Mouse (Mus musculus) neural tube, embryonic 15.5 days (tissue): ENCODE data around the gene Acot4. TPM values are rescaled to one million over a fixed set of nuclear protein-coding genes. Genes with fewer than 3 reads are reported as not detected.
"Not testable (repeated sequence)": the region's sequence is repeated elsewhere in the genome, so short reads cannot be mapped to it uniquely, and the experiment has no call there.

Source experiments
- ATAC-seq: fragments of 200-750 bp; cut with Nextera tagmentation; 2 replicates; pipeline ENCODE4 v1.8.0; 2017; ENCODE audit warnings: mild to moderate bottlenecking, moderate TSS enrichment, moderate library complexity; ENCODE audit not compliant: low FRiP score
- H3K27ac ChIP-seq: fragments of 300-500 bp; sonication (generic); replicated peaks from 2 replicates; pipeline ENCODE4 v1.5.1; 2015; ENCODE audit warnings: mild to moderate bottlenecking, inconsistent platforms
- H3K27me3 ChIP-seq: fragments of 300-500 bp; sonication (generic); replicated peaks from 2 replicates; pipeline ENCODE4 v1.6.1; 2015; ENCODE audit warnings: inconsistent platforms
- H3K36me3 ChIP-seq: fragments of 300-500 bp; sonication (generic); 2 replicates; pipeline ENCODE4 v1.6.1; 2015; ENCODE audit warnings: inconsistent platforms
- H3K4me1 ChIP-seq: fragments of 300-500 bp; sonication (generic); 2 replicates; pipeline ENCODE4 v1.6.1; 2015; ENCODE audit warnings: inconsistent platforms
- H3K4me2 ChIP-seq: fragments of 300-500 bp; sonication (generic); 2 replicates; pipeline ENCODE4 v1.6.1; 2015; ENCODE audit warnings: inconsistent platforms, mild to moderate bottlenecking, moderate library complexity
- H3K4me3 ChIP-seq: fragments of 300-500 bp; sonication (generic); replicated peaks from 2 replicates; pipeline ENCODE4 v1.5.1; 2015; ENCODE audit warnings: mild to moderate bottlenecking, inconsistent platforms
- H3K9ac ChIP-seq: fragments of 300-500 bp; sonication (generic); replicated peaks from 2 replicates; pipeline ENCODE4 v1.6.1; 2015; ENCODE audit warnings: mild to moderate bottlenecking, inconsistent platforms
- H3K9me3 ChIP-seq: fragments of 300-500 bp; sonication (generic); replicated peaks from 2 replicates; pipeline ENCODE4 v1.6.1; 2016; ENCODE audit warnings: inconsistent platforms
- WGBS: fragments of 180-500 bp; shearing (Covaris S2); methylation state at CpG from one replicate; pipeline ENCODE4 v1.1.7; 2015; ENCODE audit warnings: mixed read lengths; 5-methylcytosine and 5-hydroxymethylcytosine counted together
- polyA plus RNA-seq: library from polyadenylated mRNA; unstranded; fragments of >200 nt; fragmentation: Nextera tagmentation; extraction: Ambion mirVana; gene quantifications from 2 replicates; pipeline ENCODE4 v1.2.1, GENCODE M21; 2015

The Acot4 gene
- polyA plus RNA-seq, 1 experiment from 2014 or later, result 0.55 TPM

DNA sequence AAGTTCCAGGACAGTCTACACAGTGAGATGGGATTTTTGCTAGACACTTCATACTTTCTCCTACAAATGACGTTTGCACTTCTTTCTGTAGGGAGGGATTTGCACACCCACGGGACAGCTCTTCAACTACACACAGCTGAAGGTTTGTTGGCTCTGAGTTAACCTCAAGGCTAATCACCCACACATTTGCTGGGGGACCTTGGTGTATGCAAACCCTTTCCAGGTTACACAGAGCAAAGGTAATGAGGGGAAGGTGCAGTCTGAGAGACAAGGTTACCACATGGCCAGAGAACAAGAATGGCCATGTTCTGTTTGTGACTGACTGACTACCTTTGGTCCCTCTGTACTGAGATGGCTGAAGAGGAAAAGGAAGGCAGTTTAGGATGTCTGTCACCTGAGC is 45.7 kb downstream of the Acot4 start:
- no peak overlapping the region for H3K4me3 ChIP-seq
- H3K9ac ChIP-seq, result no peak overlapping the region
- no peak for ATAC-seq
- H3K4me2 ChIP-seq, result no peak overlapping the region
- H3K27me3 ChIP-seq, result no peaks in the 10 kb centered on the region
- no peak overlapping the region for H3K27ac ChIP-seq
- H3K4me1 ChIP-seq, result no peaks in the 10 kb centered on the region
- 84% methylated on average over 2 of the region's 2 CpGs for WGBS
- no peaks in the 10 kb centered on the region for H3K36me3 ChIP-seq
- H3K9me3 ChIP-seq, result no peaks in the 10 kb centered on the region

DNA sequence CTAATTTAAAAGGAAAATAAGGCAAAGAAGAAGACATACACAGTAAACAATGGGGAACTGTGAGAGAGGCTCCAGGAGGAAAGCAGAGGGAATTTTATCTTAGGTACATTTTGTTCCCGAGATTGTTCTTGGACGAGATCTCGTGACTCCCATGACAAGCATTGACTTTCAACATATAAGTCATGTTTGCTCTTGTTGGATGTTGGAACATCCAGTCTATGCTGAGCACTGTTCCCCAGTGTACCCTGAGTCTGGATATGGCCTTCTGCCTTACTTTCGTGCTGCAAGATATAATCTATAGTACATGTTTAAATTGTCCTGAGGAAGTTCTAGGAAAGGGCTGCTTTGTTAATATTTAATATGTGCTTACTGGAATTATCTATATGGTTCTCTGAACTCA is 46.4 kb downstream of the Acot4 start:
- no peaks in the 10 kb centered on the region for H3K36me3 ChIP-seq
- no peaks in the 10 kb centered on the region for H3K27me3 ChIP-seq
- H3K9me3 ChIP-seq, result peaks cover 7% of the 10 kb centered on the region; the same call in 1 of the 2 replicates
- H3K9ac ChIP-seq, result no peak overlapping the region
- H3K4me3 ChIP-seq, result no peak overlapping the region
- WGBS, result 90% methylated on average over 4 of the region's 4 CpGs
- H3K4me2 ChIP-seq, result no peak overlapping the region
- no peak overlapping the region for H3K27ac ChIP-seq
- no peaks in the 10 kb centered on the region for H3K4me1 ChIP-seq
- no peak for ATAC-seq

DNA sequence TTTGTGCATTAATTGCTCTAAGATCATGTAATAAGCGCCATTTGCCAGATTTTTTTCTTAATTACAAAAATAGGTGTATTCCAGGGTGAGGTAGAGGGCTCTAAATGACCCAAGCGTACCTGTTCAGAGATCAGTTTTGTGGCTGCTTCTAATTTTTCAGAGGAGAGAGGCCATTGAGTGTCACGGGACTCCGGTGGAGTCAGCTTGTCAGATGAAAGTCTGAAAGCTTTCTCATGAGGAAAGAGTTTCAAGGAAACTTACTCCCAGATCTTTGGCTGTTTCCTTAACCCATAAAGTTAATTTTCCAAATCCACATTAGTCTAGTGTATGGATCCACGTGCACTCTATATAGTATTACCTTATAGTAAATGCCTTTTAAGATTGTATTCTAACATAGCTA is 56.5 kb downstream of the Acot4 start:
- H3K9ac ChIP-seq, H3K9me3 ChIP-seq, H3K4me1 ChIP-seq, ATAC-seq, H3K36me3 ChIP-seq, H3K4me2 ChIP-seq, H3K27me3 ChIP-seq, H3K27ac ChIP-seq, H3K4me3 ChIP-seq: not testable (repeated sequence)
- WGBS, result 91% methylated on average over 5 of the region's 5 CpGs

Other genes with a start within 250 kb of the Acot4 start
- 14.9 and 17.4 TPM in 2 replicates for gene Numb, start 116.4 kb upstream of the Acot4 start, polyA plus RNA-seq
- gene Riox1, start 87.8 kb upstream of the Acot4 start, polyA plus RNA-seq, result 11.7 and 11.9 TPM in 2 replicates
- not detected in 2 replicates for gene Heatr4, start 53.5 kb upstream of the Acot4 start, polyA plus RNA-seq
- gene Acot2, start 50.5 kb upstream of the Acot4 start, polyA plus RNA-seq, result 13.3 and 16.6 TPM in 2 replicates
- 71.2 and 78.4 TPM in 2 replicates for gene Acot1, start 28.9 kb upstream of the Acot4 start, polyA plus RNA-seq
- gene Gm49366, start 556 bp downstream of the Acot4 start, polyA plus RNA-seq, result not detected in 2 replicates
- gene Acot3, start 13.8 kb downstream of the Acot4 start, polyA plus RNA-seq, result 0.80 and 1.1 TPM in 2 replicates
- gene Acot5, start 30.9 kb downstream of the Acot4 start, polyA plus RNA-seq, result 0.88 and 1.00 TPM in 2 replicates
- 1.4 and 1.6 TPM in 2 replicates for gene Acot6, start 62.3 kb downstream of the Acot4 start, polyA plus RNA-seq
- 6.7 and 7.0 TPM in 2 replicates for gene Dnal1, start 76.0 kb downstream of the Acot4 start, polyA plus RNA-seq
- gene Pnma1, start 110.1 kb downstream of the Acot4 start, polyA plus RNA-seq, result 3.2 and 3.8 TPM in 2 replicates
- 4.0 and 5.4 TPM in 2 replicates for gene Elmsan1, start 180.5 kb downstream of the Acot4 start, polyA plus RNA-seq
- gene Ptgr2, start 246.9 kb downstream of the Acot4 start, polyA plus RNA-seq, result 15.8 and 18.2 TPM in 2 replicates